Mouse (Mus musculus) kidney, embryonic 15.5 days (tissue): ENCODE measurements at regions not wholly inside any gene's neighbourhood (a gene's known extent, or its start where the extent isn't known, plus 50 kb on each side); places are given as distances from the start of the nearest gene placed in this dataset.
A peak's percentile ranks its signal among the peaks of the same experiment; 100 is the strongest.

ENCODE experiments used
- ATAC-seq: fragments of 200-750 bp; cut with Nextera tagmentation; replicated peaks from 2 replicates; pipeline ENCODE4 v1.8.0; 2017; ENCODE audit warnings: moderate TSS enrichment; ENCODE audit not compliant: low FRiP score
- H3K27ac ChIP-seq: fragments of 300-500 bp; sonication (generic); 2 replicates; pipeline ENCODE4 v1.5.1; 2015; ENCODE audit warnings: mild to moderate bottlenecking, inconsistent platforms
- H3K27me3 ChIP-seq: fragments of 300-500 bp; sonication (generic); 2 replicates; pipeline ENCODE4 v1.6.1; 2015; ENCODE audit warnings: inconsistent platforms
- H3K36me3 ChIP-seq: fragments of 300-500 bp; sonication (generic); 2 replicates; pipeline ENCODE4 v1.6.1; 2015; ENCODE audit warnings: inconsistent platforms
- H3K4me1 ChIP-seq: fragments of 300-500 bp; sonication (generic); 2 replicates; pipeline ENCODE4 v1.6.1; 2015; ENCODE audit warnings: inconsistent platforms
- H3K4me2 ChIP-seq: fragments of 300-500 bp; sonication (generic); 2 replicates; pipeline ENCODE4 v1.6.1; 2015; ENCODE audit warnings: moderate library complexity, mild to moderate bottlenecking, inconsistent platforms
- H3K4me3 ChIP-seq: fragments of 300-500 bp; sonication (generic); replicated peaks from 2 replicates; pipeline ENCODE4 v1.5.1; 2015; ENCODE audit warnings: mild to moderate bottlenecking, inconsistent platforms
- H3K9ac ChIP-seq: fragments of 300-500 bp; sonication (generic); 2 replicates; pipeline ENCODE4 v1.6.1; 2015; ENCODE audit warnings: mild to moderate bottlenecking, inconsistent platforms
- H3K9me3 ChIP-seq: fragments of 300-500 bp; sonication (generic); replicated peaks from 2 replicates; pipeline ENCODE4 v1.6.1; 2016; ENCODE audit warnings: inconsistent platforms
- WGBS: fragments of 180-500 bp; shearing (Covaris S2); methylation state at CpG from one replicate; pipeline ENCODE4 v1.1.7; 2015; ENCODE audit warnings: mixed read lengths; 5-methylcytosine and 5-hydroxymethylcytosine counted together

- 70% methylated on average over 2 of the region's 2 CpGs for WGBS
- no peaks in the 10 kb centered on the region for H3K36me3 ChIP-seq
- no peak overlapping the region for H3K4me3 ChIP-seq
- no peak overlapping the region for H3K4me2 ChIP-seq
- ATAC-seq = no peak
- H3K4me1 ChIP-seq = no peaks in the 10 kb centered on the region
- H3K27me3 ChIP-seq = no peaks in the 10 kb centered on the region
- H3K9ac ChIP-seq = no peak overlapping the region
- no peaks in the 10 kb centered on the region for H3K9me3 ChIP-seq
- H3K27ac ChIP-seq = no peak overlapping the region
Measured at GRCm38 (mm10) chr8:8225175-8225830, 435.7 kb downstream of the Efnb2 start.

GRCm38 (mm10) chr8:8220395-8221031 is 440.5 kb downstream of the Efnb2 start:
- no peak overlapping the region for H3K9ac ChIP-seq
- no peak for ATAC-seq
- H3K4me2 ChIP-seq = no peak overlapping the region
- no peaks in the 10 kb centered on the region for H3K9me3 ChIP-seq
- WGBS = 81% methylated on average over 14 of the region's 14 CpGs
- H3K4me3 ChIP-seq = no peak overlapping the region
- H3K36me3 ChIP-seq = no peaks in the 10 kb centered on the region
- H3K27ac ChIP-seq = no peak overlapping the region
- no peaks in the 10 kb centered on the region for H3K4me1 ChIP-seq
- H3K27me3 ChIP-seq = no peaks in the 10 kb centered on the region

GRCm38 (mm10) chr8:8219701-8220394 is 441.2 kb downstream of the Efnb2 start:
- H3K4me1 ChIP-seq = no peaks in the 10 kb centered on the region
- H3K27me3 ChIP-seq = no peaks in the 10 kb centered on the region
- 75% methylated on average over 12 of the region's 12 CpGs for WGBS
- no peak overlapping the region for H3K27ac ChIP-seq
- no peak for ATAC-seq
- H3K9ac ChIP-seq = no peak overlapping the region
- H3K4me2 ChIP-seq = no peak overlapping the region
- no peak overlapping the region for H3K4me3 ChIP-seq
- H3K9me3 ChIP-seq = no peaks in the 10 kb centered on the region
- H3K36me3 ChIP-seq = no peaks in the 10 kb centered on the region

GRCm38 (mm10) chr8:8193036-8193435 is 468.0 kb downstream of the Efnb2 start:
- ATAC-seq = no peak
- Histone ChIP-seq H3K4me3 (no peak overlapping the region), H3K36me3 (no peaks in the 10 kb centered on the region), H3K9ac (no peak overlapping the region), H3K27me3 (no peaks in the 10 kb centered on the region), H3K4me2 (no peak overlapping the region), H3K9me3 (no peaks in the 10 kb centered on the region), H3K4me1 (no peaks in the 10 kb centered on the region), H3K27ac (no peak overlapping the region)
- WGBS = 76% methylated on average over 3 of the region's 3 CpGs

- H3K9ac ChIP-seq = no peak overlapping the region
- 0 out of 2 replicates have a peak, but pooled peaks cover 3% of the 10 kb centered on the region for H3K27me3 ChIP-seq
- no peak overlapping the region for H3K4me2 ChIP-seq
- no peak overlapping the region for H3K27ac ChIP-seq
- no peaks in the 10 kb centered on the region for H3K36me3 ChIP-seq
- no peak overlapping the region for H3K4me3 ChIP-seq
- no peaks in the 10 kb centered on the region for H3K9me3 ChIP-seq
- WGBS = 67% methylated on average over 3 of the region's 3 CpGs
- no peak for ATAC-seq
- peaks cover 11% of the 10 kb centered on the region for H3K4me1 ChIP-seq
Measured at GRCm38 (mm10) chr8:8186046-8186445, 475.0 kb downstream of the Efnb2 start.

- H3K4me2 ChIP-seq = no peak overlapping the region
- no peak overlapping the region for H3K9ac ChIP-seq
- H3K36me3 ChIP-seq = no peaks in the 10 kb centered on the region
- H3K27me3 ChIP-seq = peaks cover 16% of the 10 kb centered on the region
- peaks cover 11% of the 10 kb centered on the region for H3K4me1 ChIP-seq
- no peak overlapping the region for H3K4me3 ChIP-seq
- H3K9me3 ChIP-seq = no peaks in the 10 kb centered on the region
- WGBS = 41% methylated on average over 6 of the region's 6 CpGs
- H3K27ac ChIP-seq = no peak overlapping the region
- peak; percentile 58 for ATAC-seq
Measured at GRCm38 (mm10) chr8:8183233-8183622, 477.8 kb downstream of the Efnb2 start.

- Histone ChIP-seq H3K27me3 (peaks cover 16% of the 10 kb centered on the region), H3K4me2 (no peak overlapping the region), H3K9me3 (no peaks in the 10 kb centered on the region), H3K4me3 (no peak overlapping the region), H3K4me1 (peaks cover 11% of the 10 kb centered on the region), H3K27ac (no peak overlapping the region), H3K36me3 (no peaks in the 10 kb centered on the region), H3K9ac (no peak overlapping the region)
- WGBS = 24% methylated on average over 4 of the region's 4 CpGs
- ATAC-seq = peak; percentile 91
Measured at GRCm38 (mm10) chr8:8182616-8183232, 478.3 kb downstream of the Efnb2 start.

- H3K36me3 ChIP-seq = no peaks in the 10 kb centered on the region
- H3K9ac ChIP-seq = no peak overlapping the region
- H3K27me3 ChIP-seq = peaks cover 12% of the 10 kb centered on the region
- 54% methylated on average over 2 of the region's 2 CpGs for WGBS
- no peak overlapping the region for H3K4me2 ChIP-seq
- H3K27ac ChIP-seq = no peak overlapping the region
- no peaks in the 10 kb centered on the region for H3K9me3 ChIP-seq
- H3K4me1 ChIP-seq = peaks cover 11% of the 10 kb centered on the region
- no peak for ATAC-seq
- no peak overlapping the region for H3K4me3 ChIP-seq
Measured at GRCm38 (mm10) chr8:8182108-8182507, 478.9 kb downstream of the Efnb2 start.

- H3K4me2 ChIP-seq = no peak overlapping the region
- no peak overlapping the region for H3K27ac ChIP-seq
- H3K4me1 ChIP-seq = no peaks in the 10 kb centered on the region
- H3K36me3 ChIP-seq = no peaks in the 10 kb centered on the region
- ATAC-seq = no peak
- H3K4me3 ChIP-seq = no peak overlapping the region
- WGBS = 71% methylated on average over 2 of the region's 2 CpGs
- peaks cover 3% of the 10 kb centered on the region for H3K27me3 ChIP-seq
- no peaks in the 10 kb centered on the region for H3K9me3 ChIP-seq
- no peak overlapping the region for H3K9ac ChIP-seq
Measured at GRCm38 (mm10) chr8:8174286-8174685, 486.8 kb downstream of the Efnb2 start.

- no peaks in the 10 kb centered on the region for H3K36me3 ChIP-seq
- no peaks in the 10 kb centered on the region for H3K27me3 ChIP-seq
- ATAC-seq = peak; percentile 66; the same call in 1 of the 2 replicates
- no peaks in the 10 kb centered on the region for H3K9me3 ChIP-seq
- H3K4me1 ChIP-seq = no peaks in the 10 kb centered on the region
- no peak overlapping the region for H3K9ac ChIP-seq
- no peak overlapping the region for H3K4me3 ChIP-seq
- 56% methylated on average over 6 of the region's 6 CpGs for WGBS
- no peak overlapping the region for H3K4me2 ChIP-seq
- H3K27ac ChIP-seq = no peak overlapping the region
Measured at GRCm38 (mm10) chr8:8168674-8169073, 492.4 kb downstream of the Efnb2 start.

- Histone ChIP-seq H3K27ac (no peak overlapping the region), H3K27me3 (no peaks in the 10 kb centered on the region), H3K36me3 (no peaks in the 10 kb centered on the region), H3K9ac (no peak overlapping the region), H3K4me3 (no peak overlapping the region), H3K4me1 (no peaks in the 10 kb centered on the region), H3K9me3 (no peaks in the 10 kb centered on the region), H3K4me2 (no peak overlapping the region)
- ATAC-seq = no peak
- WGBS = 73% methylated on average over 11 of the region's 11 CpGs
Measured at GRCm38 (mm10) chr8:8168250-8168649, 492.8 kb downstream of the Efnb2 start.

GRCm38 (mm10) chr8:8147527-8147926 is 513.5 kb downstream of the Efnb2 start:
- Histone ChIP-seq H3K9ac (no peak overlapping the region), H3K4me1 (no peaks in the 10 kb centered on the region), H3K36me3 (no peaks in the 10 kb centered on the region), H3K4me3 (no peak overlapping the region), H3K4me2 (no peak overlapping the region), H3K27me3 (no peaks in the 10 kb centered on the region), H3K27ac (no peak overlapping the region), H3K9me3 (peaks cover 3% of the 10 kb centered on the region)
- no peak for ATAC-seq
- 91% methylated on average over 5 of the region's 5 CpGs for WGBS
